Mouse (Mus musculus): ENCODE measurements around the gene Unkl. TPM values are rescaled to one million over a fixed set of nuclear protein-coding genes. Genes with fewer than 3 reads are reported as not detected.

The Unkl gene
- polyA plus RNA-seq (2021) = 9.8 TPM

GRCm38 (mm10) chr17:25188150-25189031, at the start of gene Unkl:
Gene Unkl, plus strand, starts transcription at chr17:25188397.
- in situ Hi-C loops (cut with MboI; ENCODE audit: low pct_unique_long_range_greater_than_20kb) = no loop called here

GRCm38 (mm10) chr17:25138803-25139202, 49.4 kb upstream of the Unkl start:
- TF ChIP-seq CTCF (IDR thresholded peaks at IDR 0.05) = no peak
- POLR2A ChIA-PET = no interaction called here
- in situ Hi-C loops (cut with MboI; ENCODE audit: low pct_unique_long_range_greater_than_20kb) = no loop called here
- no peak for DNase-seq (ENCODE audit: low read depth, low spot score)
- CTCF ChIA-PET = interaction anchor here (1.8 kb wide), 1 partner anchor 22 kb away, joined by 5 read pairs; no protein-coding TSS in a partner anchor
- no peaks in the 10 kb centered on the region for H3K27me3 ChIP-seq
- ATAC-seq = no peak

More at GRCm38 (mm10) chr17:25188150-25189031, at the start of gene Unkl:
- ChIA-PET POLR2A (interaction anchor here (0.6 kb wide), 1 partner anchor 383 kb away, joined by 4 read pairs; no protein-coding TSS in a partner anchor), CTCF (no interaction called here)
- DNase-seq (ENCODE audit: low read depth, low spot score) (no peak), ATAC-seq (peak; percentile 16)
- H3K27me3 ChIP-seq = no peaks in the 10 kb centered on the region
- no peak for TF ChIP-seq CTCF (IDR thresholded peaks at IDR 0.05)

- TF ChIP-seq CTCF (IDR thresholded peaks at IDR 0.05) = no peak
- POLR2A ChIA-PET = no interaction called here
- in situ Hi-C loops (cut with MboI; ENCODE audit: low pct_unique_long_range_greater_than_20kb) = no loop called here
These were observed 48.2 kb upstream of the Unkl start for GRCm38 (mm10) chr17:25139960-25140359.

GRCm38 (mm10) chr17:25162161-25162560, 26.0 kb upstream of the Unkl start, which contains the start of gene Ccdc154:
Gene Ccdc154, plus strand, starts transcription at chr17:25162461.
- ATAC-seq (no peak), DNase-seq (ENCODE audit: low read depth, low spot score) (no peak)
- TF ChIP-seq CTCF (IDR thresholded peaks at IDR 0.05) = no peak
- in situ Hi-C loops (cut with MboI; ENCODE audit: low pct_unique_long_range_greater_than_20kb) = no loop called here
- CTCF ChIA-PET = interaction anchor here (1.5 kb wide), 1 partner anchor 22 kb away, joined by 3 read pairs; the partner anchor contains the start of gene BC003965
- no peaks in the 10 kb centered on the region for H3K27me3 ChIP-seq
- POLR2A ChIA-PET = no interaction called here

More at GRCm38 (mm10) chr17:25139960-25140359, 48.2 kb upstream of the Unkl start:
- no peak for ATAC-seq
- no peaks in the 10 kb centered on the region for H3K27me3 ChIP-seq
- no peak for DNase-seq (ENCODE audit: low read depth, low spot score)
- CTCF ChIA-PET = interaction anchor here (1.3 to 1.8 kb wide), 3 partner anchors 10 to 28 kb away, joined by 3 to 5 read pairs (median 3); no protein-coding TSS in a partner anchor

GRCm38 (mm10) chr17:25163387-25163786, 24.8 kb upstream of the Unkl start:
- no peak for TF ChIP-seq CTCF (IDR thresholded peaks at IDR 0.05)
- in situ Hi-C loops (cut with MboI; ENCODE audit: low pct_unique_long_range_greater_than_20kb) = no loop called here
- DNase-seq (ENCODE audit: low read depth, low spot score) = no peak
- H3K27me3 ChIP-seq = no peaks in the 10 kb centered on the region
- ChIA-PET POLR2A (interaction anchor here (1.4 kb wide), 1 partner anchor 8 kb away, joined by 3 read pairs; no protein-coding TSS in a partner anchor), CTCF (interaction anchor here (1.5 kb wide), 1 partner anchor 21 kb away, joined by 3 read pairs; the partner anchor contains the start of gene BC003965)
- no peak for ATAC-seq

GRCm38 (mm10) chr17:25164770-25165169, 23.4 kb upstream of the Unkl start:
- ChIA-PET CTCF (no interaction called here), POLR2A (no interaction called here)
- ATAC-seq (no peak), DNase-seq (ENCODE audit: low read depth, low spot score) (no peak)
- TF ChIP-seq CTCF (IDR thresholded peaks at IDR 0.05) = no peak
- H3K27me3 ChIP-seq = no peaks in the 10 kb centered on the region
- in situ Hi-C loops (cut with MboI; ENCODE audit: low pct_unique_long_range_greater_than_20kb) = no loop called here

GRCm38 (mm10) chr17:25165970-25166671, 22.1 kb upstream of the Unkl start:
- ChIA-PET CTCF (no interaction called here), POLR2A (no interaction called here)
- no peaks in the 10 kb centered on the region for H3K27me3 ChIP-seq
- DNase-seq (ENCODE audit: low read depth, low spot score) = no peak
- in situ Hi-C loops (cut with MboI; ENCODE audit: low pct_unique_long_range_greater_than_20kb) = no loop called here
- no peak for TF ChIP-seq CTCF (IDR thresholded peaks at IDR 0.05)
- ATAC-seq = no peak

GRCm38 (mm10) chr17:25169706-25170105, 18.5 kb upstream of the Unkl start:
- H3K27me3 ChIP-seq = no peaks in the 10 kb centered on the region
- ChIA-PET CTCF (no interaction called here), POLR2A (no interaction called here)
- in situ Hi-C loops (cut with MboI; ENCODE audit: low pct_unique_long_range_greater_than_20kb) = no loop called here
- DNase-seq (ENCODE audit: low read depth, low spot score) (no peak), ATAC-seq (no peak)
- no peak for TF ChIP-seq CTCF (IDR thresholded peaks at IDR 0.05)

GRCm38 (mm10) chr17:25172558-25172957, 15.6 kb upstream of the Unkl start:
- in situ Hi-C loops (cut with MboI; ENCODE audit: low pct_unique_long_range_greater_than_20kb) = no loop called here
- DNase-seq (ENCODE audit: low read depth, low spot score) = no peak
- CTCF ChIA-PET = no interaction called here
- no peak for ATAC-seq
- peaks cover 7% of the 10 kb centered on the region for H3K27me3 ChIP-seq
- POLR2A ChIA-PET = interaction anchor here (0.6 to 1.2 kb wide), 2 partner anchors 12 to 529 kb away, joined by 3 read pairs; partner anchors contain the start of gene BC003965
- no peak for TF ChIP-seq CTCF (IDR thresholded peaks at IDR 0.05)

GRCm38 (mm10) chr17:25175411-25175810, 12.8 kb upstream of the Unkl start, which contains the start of gene Gm38655:
Gene Gm38655, minus strand, starts transcription at chr17:25175471.
- ATAC-seq (no peak), DNase-seq (ENCODE audit: low read depth, low spot score) (no peak)
- ChIA-PET CTCF (no interaction called here), POLR2A (interaction anchor here (1.3 kb wide), 1 partner anchor 22 kb away, joined by 5 read pairs; no protein-coding TSS in a partner anchor)
- H3K27me3 ChIP-seq = peaks cover 10% of the 10 kb centered on the region
- no peak for TF ChIP-seq CTCF (IDR thresholded peaks at IDR 0.05)
- in situ Hi-C loops (cut with MboI; ENCODE audit: low pct_unique_long_range_greater_than_20kb) = no loop called here
